Mouse (Mus musculus): ENCODE measurements around the gene Atp8a1.

Gene Atp8a1

DNA sequence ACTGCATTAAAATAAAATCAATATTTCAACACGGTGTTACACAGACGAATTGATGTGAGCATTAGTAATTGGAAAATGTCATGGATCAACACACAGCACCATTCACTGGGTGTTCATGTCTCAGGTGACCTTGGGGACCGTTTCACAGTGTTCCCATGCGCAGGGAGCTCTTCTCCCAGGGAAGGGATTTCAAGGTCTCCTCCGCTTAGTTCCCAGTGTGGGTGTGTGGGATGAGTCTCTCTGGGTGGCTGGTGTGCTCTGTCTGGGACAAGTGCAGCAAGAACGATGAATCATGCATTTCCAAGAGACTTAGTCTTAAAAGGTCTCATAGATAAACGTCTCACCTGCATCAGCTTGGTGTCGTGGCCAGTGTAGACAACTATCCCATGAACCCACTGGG is 78.5 kb downstream of the Atp8a1 start:
- DNase-seq (ENCODE audit: low spot score), result peak; percentile 77

DNA sequence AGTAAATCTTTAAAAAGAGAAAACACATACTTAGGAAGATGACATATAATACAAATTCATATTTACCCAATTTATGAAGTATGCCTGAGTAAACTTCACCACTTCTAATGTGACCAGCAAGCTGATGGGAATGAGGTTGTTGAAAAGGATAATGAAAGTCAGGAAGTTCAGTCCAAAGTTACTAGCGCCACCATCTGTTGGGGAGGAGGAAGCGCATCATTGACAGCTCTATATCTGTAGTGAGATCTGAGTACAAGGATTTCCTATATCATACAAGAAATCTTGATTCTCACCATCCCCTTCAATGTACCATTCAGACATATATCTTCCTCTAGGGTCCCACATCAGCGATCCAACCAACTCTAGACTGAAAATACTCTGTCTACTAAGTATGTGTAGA is 82.4 kb downstream of the Atp8a1 start:
- DNase-seq (ENCODE audit: low spot score), result no peak

GRCm38 (mm10) chr5:67758126-67758525 is 89.1 kb downstream of the Atp8a1 start:
- no peak for DNase-seq (ENCODE audit: low spot score)

DNA sequence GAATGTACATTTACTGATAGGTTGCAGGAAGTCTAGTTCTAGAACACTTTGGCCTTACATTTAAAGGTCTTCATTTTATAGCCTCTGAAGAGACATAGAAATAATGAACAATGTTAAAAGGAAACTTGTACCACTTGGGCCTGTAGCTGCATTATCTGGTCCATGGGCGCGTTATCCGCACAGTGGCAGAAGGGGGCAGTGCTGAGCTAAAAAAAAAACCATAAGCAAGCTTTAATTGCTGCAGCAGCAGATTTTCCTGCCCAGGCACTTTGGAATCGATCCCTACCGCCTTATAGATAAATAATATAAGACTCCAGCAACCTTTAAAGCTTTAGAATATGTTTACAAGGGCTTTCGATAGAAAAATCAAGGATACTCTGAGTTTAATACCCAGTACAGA is 91.1 kb downstream of the Atp8a1 start:
- DNase-seq (ENCODE audit: low spot score), result no peak

- DNase-seq (ENCODE audit: low spot score), result no peak
Measured at GRCm38 (mm10) chr5:67753057-67753456, 94.2 kb downstream of the Atp8a1 start.

DNA sequence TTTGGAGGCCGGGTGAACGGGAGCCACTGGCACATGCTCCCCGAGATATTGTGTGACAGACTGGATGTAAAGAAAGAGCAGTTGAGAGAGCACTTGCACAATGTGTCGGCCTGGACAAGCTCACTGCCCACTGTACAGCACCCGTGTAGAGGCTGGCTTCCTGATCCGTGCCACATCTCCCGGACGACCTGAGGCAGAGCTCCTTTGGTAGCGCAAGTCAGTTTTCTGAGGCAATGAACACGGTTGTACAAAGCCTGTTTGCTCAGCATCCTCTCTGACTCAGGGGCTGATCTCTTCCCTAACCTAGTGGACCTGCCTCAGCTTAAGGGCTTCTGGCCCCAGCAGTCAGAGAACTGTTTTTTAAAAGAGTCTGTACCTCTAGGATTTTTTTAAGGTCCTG is 94.6 kb downstream of the Atp8a1 start:
- DNase-seq (ENCODE audit: low spot score), result no peak

DNA sequence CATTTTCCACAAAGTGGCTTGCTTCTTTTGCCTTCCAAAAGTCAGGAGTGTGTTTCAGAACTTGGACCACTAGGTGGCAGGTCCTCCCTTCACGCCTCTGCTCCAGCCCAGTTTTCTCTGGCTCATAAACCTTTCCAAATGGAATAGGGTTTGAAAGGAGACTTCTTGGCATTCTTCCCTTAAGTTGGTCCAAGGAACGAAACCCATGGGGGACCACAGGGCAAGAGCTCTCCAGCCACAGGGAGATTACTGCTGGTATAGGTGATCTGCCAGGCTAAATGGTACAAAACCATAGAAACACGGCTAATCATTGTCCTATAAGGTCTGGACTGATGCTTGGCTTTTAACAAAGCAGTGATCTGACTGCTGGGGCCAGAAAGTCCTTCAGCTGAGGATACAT is 95.2 kb downstream of the Atp8a1 start:
- no peak for DNase-seq (ENCODE audit: low spot score)

GRCm38 (mm10) chr5:67739261-67739660 is 108.0 kb downstream of the Atp8a1 start:
- DNase-seq (ENCODE audit: low spot score), result no peak

- no peak for DNase-seq (ENCODE audit: low spot score)
Measured at GRCm38 (mm10) chr5:67738133-67738532, 109.1 kb downstream of the Atp8a1 start.

GRCm38 (mm10) chr5:67735771-67736170 is 111.5 kb downstream of the Atp8a1 start:
- no peak for DNase-seq (ENCODE audit: low spot score)

DNA sequence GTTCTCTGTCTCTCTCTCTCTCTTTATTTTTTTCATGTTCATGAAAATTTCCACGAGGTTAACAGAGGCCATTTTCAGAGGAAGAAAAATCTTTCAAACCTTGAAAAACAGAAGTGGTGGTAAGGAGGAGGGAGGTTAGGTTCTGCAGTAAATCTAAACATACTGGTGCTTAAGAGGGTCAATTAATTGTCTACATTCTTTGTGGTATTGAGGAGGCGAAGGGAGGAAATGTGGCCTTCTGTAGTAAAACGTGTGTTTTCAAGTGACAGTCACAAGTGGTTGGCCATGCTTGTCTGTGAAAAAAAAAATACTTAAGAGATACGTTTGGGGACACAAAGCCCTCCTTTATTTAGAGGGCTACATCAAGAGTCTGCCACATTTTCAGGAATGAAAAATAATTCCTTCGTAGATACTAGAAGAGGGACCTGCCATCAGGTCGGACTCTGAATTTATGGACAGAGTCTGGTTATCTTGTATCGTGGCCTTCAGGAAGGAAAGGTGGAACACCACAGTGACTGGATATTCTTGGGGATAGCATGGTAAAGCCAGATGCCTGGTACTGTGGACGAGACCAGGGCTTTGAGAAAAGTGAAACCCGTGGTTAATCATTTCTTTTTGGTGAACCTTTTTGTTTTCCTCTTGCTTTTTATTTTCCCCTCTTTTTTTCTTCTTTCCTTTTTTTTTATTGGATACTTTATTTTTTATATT is 113.5 kb downstream of the Atp8a1 start:
- DNase-seq (ENCODE audit: low spot score), result no peak

DNA sequence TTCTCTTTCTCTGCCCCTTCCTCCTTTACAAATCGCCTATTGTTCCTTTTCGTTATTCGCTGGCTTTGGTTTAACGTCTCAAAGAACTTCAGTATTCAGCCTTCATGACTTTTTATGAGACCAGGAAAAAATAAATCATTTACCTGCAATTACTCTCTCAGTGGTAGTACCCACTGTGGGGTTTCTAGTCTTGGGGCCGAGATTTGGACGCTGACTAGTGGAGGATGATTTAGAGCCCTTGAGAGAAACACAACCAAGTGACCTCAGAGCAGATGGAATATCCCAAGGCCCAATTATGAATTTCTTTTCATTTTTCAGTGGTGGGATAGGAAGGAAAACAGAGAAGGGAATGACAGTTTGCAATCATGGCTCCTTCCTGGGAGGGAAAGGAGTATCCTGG is 114.1 kb downstream of the Atp8a1 start:
- no peak for DNase-seq (ENCODE audit: low spot score)

- DNase-seq (ENCODE audit: low spot score), result no peak
Measured at GRCm38 (mm10) chr5:67727755-67728154, 119.5 kb downstream of the Atp8a1 start.

DNA sequence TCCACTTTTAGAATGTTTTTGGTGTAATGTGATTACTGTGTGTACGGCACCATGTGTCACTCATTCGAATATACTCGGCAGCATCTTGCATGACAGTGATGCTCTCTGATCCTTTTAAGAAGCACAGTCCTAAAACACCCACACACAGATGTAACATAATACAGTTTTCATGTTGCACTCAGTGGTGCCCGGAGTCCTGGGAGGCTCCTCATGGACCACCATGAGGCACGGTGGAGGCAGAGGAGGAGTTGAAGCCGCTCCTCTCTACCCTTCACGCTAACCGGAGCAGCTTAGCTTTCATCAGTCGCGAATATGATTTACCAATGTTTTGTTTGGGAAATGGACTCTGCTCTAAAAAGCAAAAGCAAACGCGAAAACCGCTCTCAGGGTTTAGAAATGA is 120.4 kb downstream of the Atp8a1 start:
- no peak for DNase-seq (ENCODE audit: low spot score)

- no peak for DNase-seq (ENCODE audit: low spot score)
Measured at GRCm38 (mm10) chr5:67701641-67702040, 145.6 kb downstream of the Atp8a1 start.

- DNase-seq (ENCODE audit: low spot score), result no peak
Measured at GRCm38 (mm10) chr5:67699418-67699817, 147.8 kb downstream of the Atp8a1 start.

- DNase-seq (ENCODE audit: low spot score), result no peak
Measured at GRCm38 (mm10) chr5:67698176-67698575, 149.1 kb downstream of the Atp8a1 start.

- no peak for DNase-seq (ENCODE audit: low spot score)
Measured at GRCm38 (mm10) chr5:67696741-67697596, 150.3 kb downstream of the Atp8a1 start.

DNA sequence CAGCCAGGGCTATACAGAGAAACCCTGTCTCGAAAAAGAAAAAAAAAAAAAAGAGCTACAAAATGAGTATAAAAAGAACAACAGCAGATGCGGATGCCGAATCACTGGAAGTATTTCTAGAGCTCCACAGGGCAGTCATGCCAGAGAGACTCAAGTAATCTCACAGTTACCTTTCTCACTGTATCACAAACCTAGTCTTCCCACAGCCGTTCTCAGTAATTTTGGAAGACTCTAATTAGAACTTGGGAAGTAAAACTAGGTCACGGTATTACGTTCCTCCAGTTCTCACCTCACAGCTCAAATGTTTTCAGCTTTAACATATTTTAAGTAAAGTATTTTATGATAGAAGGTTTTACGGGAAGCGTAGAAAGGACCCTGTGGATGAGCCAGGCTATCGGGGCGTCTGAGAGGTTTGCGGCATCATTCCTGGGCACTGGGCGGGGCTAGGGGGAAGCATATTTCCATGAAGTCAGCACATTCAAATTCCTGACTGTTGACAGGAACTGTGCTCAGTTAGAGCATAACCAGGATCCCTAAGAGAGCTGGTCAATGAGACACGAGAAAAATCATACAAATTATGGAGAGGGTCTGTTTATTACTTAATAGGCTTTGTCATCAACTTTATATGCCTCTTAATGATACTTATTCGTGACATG is 152.1 kb downstream of the Atp8a1 start:
- no peak for DNase-seq (ENCODE audit: low spot score)

GRCm38 (mm10) chr5:67690336-67690735 is 156.9 kb downstream of the Atp8a1 start:
- DNase-seq (ENCODE audit: low spot score), result no peak

GRCm38 (mm10) chr5:67688001-67688400 is 159.2 kb downstream of the Atp8a1 start:
- no peak for DNase-seq (ENCODE audit: low spot score)

GRCm38 (mm10) chr5:67685906-67686305 is 161.3 kb downstream of the Atp8a1 start:
- no peak for DNase-seq (ENCODE audit: low spot score)

DNA sequence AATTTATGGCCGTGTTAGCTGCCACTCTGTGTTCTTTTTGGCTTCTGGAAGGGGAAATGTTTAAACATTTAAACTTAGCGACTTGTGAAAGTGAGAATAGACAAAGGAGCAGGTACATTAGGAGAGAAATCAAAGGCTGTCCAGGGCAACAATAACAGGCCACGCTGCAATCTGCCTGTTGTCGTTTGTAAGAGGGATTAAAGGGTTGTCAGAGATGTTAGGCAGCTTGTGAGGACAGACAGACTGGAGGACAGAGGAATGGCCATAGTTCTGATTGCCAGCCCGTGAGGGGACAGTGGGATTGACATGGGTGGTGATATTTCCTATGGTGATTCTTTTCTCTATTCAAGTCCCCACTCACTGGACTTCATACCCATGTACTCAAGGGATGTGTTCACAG is 161.8 kb downstream of the Atp8a1 start:
- no peak for DNase-seq (ENCODE audit: low spot score)
